Mouse (Mus musculus): Measurements from ENCODE around the gene Phf5a.
A peak's percentile ranks its signal among the peaks of the same experiment; 100 is the strongest.

The Phf5a gene

GRCm38 (mm10) chr15:81885418-81885934, 13.8 kb upstream of the Phf5a start:
- DNase-seq (ENCODE audit: low read depth, low spot score), result no peak

GRCm38 (mm10) chr15:81882348-81882747, 10.6 kb upstream of the Phf5a start:
- DNase-seq (ENCODE audit: low read depth, low spot score), result no peak

- no peak for DNase-seq (ENCODE audit: low read depth, low spot score)
Observed at GRCm38 (mm10) chr15:81879531-81880401, 8.1 kb upstream of the Phf5a start.

GRCm38 (mm10) chr15:81872262-81873136, 788 bp upstream of the Phf5a start, which contains the start of gene Aco2:
Gene Aco2 (plus strand): TSS chr15:81872309.
- DNase-seq (ENCODE audit: low read depth, low spot score), result peak; percentile 99

GRCm38 (mm10) chr15:81869985-81870384, 1.7 kb downstream of the Phf5a start:
- no peak for DNase-seq (ENCODE audit: low read depth, low spot score)

- no peak for DNase-seq (ENCODE audit: low read depth, low spot score)
Observed at GRCm38 (mm10) chr15:81864238-81864637, 7.5 kb downstream of the Phf5a start.

- peak; percentile 35 for DNase-seq (ENCODE audit: low read depth, low spot score)
Observed at GRCm38 (mm10) chr15:81860471-81861135, 11.1 kb downstream of the Phf5a start.

- DNase-seq (ENCODE audit: low read depth, low spot score), result peak; percentile 96
Observed at GRCm38 (mm10) chr15:81859330-81860255, 12.1 kb downstream of the Phf5a start.

- peak; percentile 84 for DNase-seq (ENCODE audit: low read depth, low spot score)
Observed at GRCm38 (mm10) chr15:81858517-81859329, 13.0 kb downstream of the Phf5a start, which contains the start of gene Tob2. Gene Tob2 (minus strand): TSS chr15:81858796.

- peak; percentile 96 for DNase-seq (ENCODE audit: low read depth, low spot score)
Observed at GRCm38 (mm10) chr15:81858138-81858516, 13.6 kb downstream of the Phf5a start.

- no peak for DNase-seq (ENCODE audit: low read depth, low spot score)
Observed at GRCm38 (mm10) chr15:81857724-81858116, 14.0 kb downstream of the Phf5a start.

- DNase-seq (ENCODE audit: low read depth, low spot score), result peak; percentile 65
Observed at GRCm38 (mm10) chr15:81856938-81857723, 14.6 kb downstream of the Phf5a start.

- peak; percentile 93 for DNase-seq (ENCODE audit: low read depth, low spot score)
Observed at GRCm38 (mm10) chr15:81856030-81856790, 15.5 kb downstream of the Phf5a start.

GRCm38 (mm10) chr15:81853081-81853480, 18.6 kb downstream of the Phf5a start:
- DNase-seq (ENCODE audit: low read depth, low spot score), result no peak

GRCm38 (mm10) chr15:81852411-81853000, 19.2 kb downstream of the Phf5a start:
- DNase-seq (ENCODE audit: low read depth, low spot score), result no peak

GRCm38 (mm10) chr15:81851375-81851774, 20.3 kb downstream of the Phf5a start:
- no peak for DNase-seq (ENCODE audit: low read depth, low spot score)

GRCm38 (mm10) chr15:81850718-81851117, 21.0 kb downstream of the Phf5a start:
- no peak for DNase-seq (ENCODE audit: low read depth, low spot score)

- no peak for DNase-seq (ENCODE audit: low read depth, low spot score)
Observed at GRCm38 (mm10) chr15:81849104-81849503, 22.6 kb downstream of the Phf5a start.

Measured in A20 (cell line).